Mouse (Mus musculus) brown adipose tissue, adult 24 weeks (tissue): ENCODE results near the gene Arhgap19. TPM values are rescaled to one million over a fixed set of nuclear protein-coding genes. Genes with fewer than 3 reads are reported as not detected.
A peak's percentile ranks its signal among the peaks of the same experiment; 100 is the strongest.

Experiments
- H3K27ac ChIP-seq: fragments of 200-500 bp; replicated peaks from 2 replicates; pipeline ENCODE4 v1.5.1; 2012; ENCODE audit warnings: low read depth, mild to moderate bottlenecking, low read length
- H3K4me1 ChIP-seq: fragments of 200-500 bp; 2 replicates; pipeline ENCODE4 v1.6.1; 2012; ENCODE audit warnings: low read length, mixed read lengths; ENCODE audit not compliant: control insufficient read depth, insufficient read depth, insufficient read length
- H3K4me3 ChIP-seq: fragments of 200-500 bp; 2 replicates; pipeline ENCODE4 v1.5.1; 2012; ENCODE audit warnings: low read depth, mild to moderate bottlenecking, low read length, moderate library complexity; ENCODE audit not compliant: insufficient read depth
- polyA plus RNA-seq: library from polyadenylated mRNA; stranded (reverse); fragments of >200 nt; gene quantifications from 2 replicates; pipeline ENCODE4 v1.2.4, GENCODE M21; 2012; ENCODE audit not compliant: missing spikeins, insufficient read depth, insufficient read length

Gene Arhgap19
- polyA plus RNA-seq, 1 experiment, result 2.5 TPM

DNA sequence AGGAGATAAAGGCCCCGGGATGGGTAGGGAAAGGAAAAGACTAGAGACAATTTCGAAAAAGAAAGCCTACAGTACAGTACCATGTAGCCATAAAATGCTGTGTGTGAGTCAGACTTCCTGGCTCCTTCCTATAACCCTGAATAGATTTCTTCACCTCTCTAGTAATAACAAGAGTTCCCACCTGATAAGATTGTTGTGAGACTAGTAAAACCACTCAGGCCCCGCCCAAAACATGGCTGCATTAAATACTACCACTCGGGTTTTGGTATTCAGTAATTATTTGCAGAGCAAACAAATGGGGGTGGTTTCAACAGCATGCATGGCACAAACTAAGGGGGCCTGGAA, 36.0 kb upstream of the Arhgap19 start:
- Histone ChIP-seq H3K4me1 (no peaks in the 10 kb centered on the region), H3K4me3 (no peak overlapping the region), H3K27ac (no peak overlapping the region)

DNA sequence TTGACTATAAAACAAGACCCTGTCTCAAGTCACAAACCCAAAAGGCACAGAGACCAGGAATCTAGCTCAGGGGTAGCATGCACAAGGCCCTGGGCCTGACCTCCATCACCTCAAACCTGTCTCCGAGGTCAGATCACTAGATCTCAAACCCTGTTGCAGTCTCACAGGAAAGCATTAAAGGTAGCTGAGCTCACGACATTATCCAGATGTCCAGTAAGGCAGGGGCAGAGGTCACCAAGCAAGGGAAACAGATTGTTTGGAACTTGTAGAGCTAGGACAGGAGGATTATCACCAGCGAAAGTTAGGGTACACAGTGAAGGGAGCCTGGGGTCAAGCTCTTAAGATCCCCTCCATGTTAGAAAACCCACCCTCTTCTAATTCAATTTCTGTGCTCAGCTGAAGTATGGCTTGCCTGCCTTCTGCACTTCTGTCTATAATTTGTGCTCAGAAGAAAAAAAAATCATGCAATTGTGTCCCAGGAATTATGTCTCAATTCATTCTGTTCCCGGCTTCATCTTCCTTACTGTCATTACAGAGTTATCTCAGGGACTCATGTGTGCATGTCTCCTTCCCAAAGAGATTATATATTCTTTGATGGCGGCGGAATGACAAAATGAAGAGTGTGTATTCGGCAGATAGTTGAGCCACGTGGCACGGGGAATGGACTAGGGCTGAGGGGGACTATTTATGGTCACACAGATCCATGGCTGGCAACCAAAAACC, 35.5 kb upstream of the Arhgap19 start:
- Histone ChIP-seq H3K27ac (no peak overlapping the region), H3K4me1 (no peaks in the 10 kb centered on the region), H3K4me3 (no peak overlapping the region)

DNA sequence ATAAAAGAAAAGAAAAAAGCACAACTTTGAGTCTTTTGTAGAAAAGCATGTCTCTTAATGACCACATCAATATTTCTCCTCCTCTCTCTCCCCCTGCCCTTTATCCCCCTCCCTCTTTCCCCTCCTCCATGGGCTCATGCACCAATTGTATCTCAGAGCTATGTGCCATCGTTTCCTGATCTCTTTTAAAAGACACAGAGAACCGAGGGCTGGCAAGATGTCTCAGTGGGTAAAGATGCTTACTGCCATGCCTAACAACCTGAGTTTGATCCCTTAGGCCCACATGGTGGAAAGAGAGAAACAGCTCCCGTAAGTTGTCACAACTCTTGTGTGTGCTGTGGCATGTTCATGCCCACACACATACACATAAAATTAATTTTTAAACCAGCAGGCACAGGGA, 34.9 kb upstream of the Arhgap19 start:
- H3K4me1 ChIP-seq, result peaks cover 3% of the 10 kb centered on the region; the same call in 1 of the 2 replicates
- no peak overlapping the region for H3K4me3 ChIP-seq
- H3K27ac ChIP-seq, result no peak overlapping the region

DNA sequence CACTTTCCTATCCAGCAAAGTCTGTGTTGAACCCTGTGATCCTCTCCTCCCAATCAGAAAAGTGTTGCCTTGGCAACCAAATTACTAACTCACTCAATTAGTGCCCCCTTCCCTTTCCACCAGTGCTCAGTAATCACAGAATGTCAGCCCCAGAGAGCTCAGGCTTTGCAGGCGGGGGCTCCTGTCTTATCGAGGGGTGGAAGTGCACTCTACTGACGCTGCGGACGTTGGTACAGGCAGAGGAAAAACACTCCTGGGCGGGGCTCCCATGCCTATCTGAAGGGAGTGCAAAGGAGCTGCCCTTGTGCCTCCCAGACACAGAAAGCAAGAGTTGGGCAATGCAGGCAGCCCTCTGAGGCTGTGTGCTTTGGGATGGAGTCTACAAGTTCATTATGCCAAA, 34.0 kb upstream of the Arhgap19 start:
- H3K4me3 ChIP-seq, result no peak overlapping the region
- peaks cover 9% of the 10 kb centered on the region for H3K4me1 ChIP-seq
- no peak overlapping the region for H3K27ac ChIP-seq

DNA sequence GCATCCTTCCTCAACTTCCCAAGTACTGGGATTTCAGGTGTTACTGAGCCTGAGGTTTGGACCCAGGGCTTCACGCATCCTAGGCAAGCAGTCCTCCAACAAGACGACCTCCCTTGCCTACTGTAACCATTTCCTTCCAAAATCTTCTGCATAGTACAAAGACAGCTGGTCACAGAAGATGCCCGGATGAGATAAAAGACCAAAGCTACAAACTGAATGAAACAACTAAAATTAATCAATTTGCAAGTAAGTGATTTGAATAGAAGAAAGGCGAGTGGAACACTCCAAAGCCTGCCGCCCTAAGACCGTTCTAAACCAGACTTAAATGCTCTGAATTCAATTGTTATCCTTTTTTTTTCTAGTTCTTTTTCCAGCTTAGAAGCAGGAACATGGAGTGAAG, 33.6 kb upstream of the Arhgap19 start:
- Histone ChIP-seq H3K4me3 (no peak overlapping the region), H3K27ac (no peak overlapping the region), H3K4me1 (peaks cover 9% of the 10 kb centered on the region)

DNA sequence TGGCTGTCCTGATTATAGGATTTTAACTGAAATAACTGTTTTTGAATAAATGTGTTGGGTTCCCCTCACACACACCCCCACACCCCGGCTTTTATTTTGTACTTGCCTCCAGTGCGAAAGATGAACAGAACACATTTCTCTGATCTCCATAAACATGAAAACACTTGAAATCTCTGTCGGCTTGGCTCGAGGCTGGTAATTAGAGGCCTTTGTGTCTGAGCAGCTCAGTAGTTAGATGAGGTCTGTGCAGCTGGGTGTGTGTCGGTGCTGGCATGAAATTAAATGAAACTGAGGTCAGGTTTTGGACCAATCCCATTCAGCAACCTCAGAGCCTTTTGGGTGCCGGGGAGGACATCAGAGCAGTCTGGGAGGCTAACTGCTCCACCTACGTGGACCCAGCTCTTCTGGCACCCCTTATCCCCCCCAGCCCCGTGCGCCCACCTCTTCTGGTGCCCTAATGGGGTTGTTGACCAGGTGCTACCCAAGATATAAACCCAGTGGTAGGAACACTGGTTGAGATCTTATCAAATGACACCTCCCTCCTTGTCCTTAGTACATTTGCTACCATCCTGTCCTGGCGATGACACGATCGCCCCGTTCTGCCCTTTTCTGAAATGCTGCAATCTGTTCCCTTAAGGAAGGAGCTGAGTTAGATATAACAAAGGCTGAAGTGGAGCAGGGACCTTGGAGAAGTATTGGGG, 30.8 kb upstream of the Arhgap19 start:
- H3K4me3 ChIP-seq, result no peak overlapping the region
- peaks cover 9% of the 10 kb centered on the region for H3K4me1 ChIP-seq
- no peak overlapping the region for H3K27ac ChIP-seq

DNA sequence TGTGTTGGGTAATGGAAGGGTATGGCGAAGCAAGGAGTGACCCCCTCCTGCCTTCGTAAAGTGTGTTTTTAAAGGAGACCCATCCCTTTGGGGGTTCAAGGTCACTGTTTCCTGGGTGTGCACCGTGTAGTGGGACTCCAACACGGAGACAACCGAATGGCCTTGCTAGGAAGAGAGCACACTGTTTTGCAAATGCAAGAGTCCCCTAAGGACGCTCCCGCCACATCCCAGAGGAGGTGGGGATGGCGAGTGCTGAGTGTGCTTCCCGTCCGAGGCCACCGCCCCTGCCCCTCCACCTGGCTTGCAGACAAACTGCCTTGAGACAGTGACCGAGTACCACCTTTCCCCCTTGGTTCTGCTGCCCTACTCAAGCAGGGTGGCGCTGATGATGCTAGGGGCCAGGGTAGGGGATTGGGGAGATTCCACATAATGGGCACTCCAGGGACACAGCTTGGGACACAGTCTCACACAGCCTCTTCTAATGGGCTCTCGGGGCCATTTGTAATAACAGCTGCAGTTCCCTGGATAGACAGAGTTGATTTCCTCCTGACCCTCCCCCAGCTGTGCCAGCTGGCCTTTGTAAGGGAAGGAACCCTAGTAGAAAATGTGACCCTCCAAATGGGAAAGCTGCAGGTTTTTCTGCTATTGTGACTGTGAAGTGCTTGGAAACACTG, 30.0 kb upstream of the Arhgap19 start:
- H3K4me3 ChIP-seq, result peak overlapping the region; percentile 67
- H3K4me1 ChIP-seq, result peaks cover 9% of the 10 kb centered on the region
- no peak overlapping the region for H3K27ac ChIP-seq

DNA sequence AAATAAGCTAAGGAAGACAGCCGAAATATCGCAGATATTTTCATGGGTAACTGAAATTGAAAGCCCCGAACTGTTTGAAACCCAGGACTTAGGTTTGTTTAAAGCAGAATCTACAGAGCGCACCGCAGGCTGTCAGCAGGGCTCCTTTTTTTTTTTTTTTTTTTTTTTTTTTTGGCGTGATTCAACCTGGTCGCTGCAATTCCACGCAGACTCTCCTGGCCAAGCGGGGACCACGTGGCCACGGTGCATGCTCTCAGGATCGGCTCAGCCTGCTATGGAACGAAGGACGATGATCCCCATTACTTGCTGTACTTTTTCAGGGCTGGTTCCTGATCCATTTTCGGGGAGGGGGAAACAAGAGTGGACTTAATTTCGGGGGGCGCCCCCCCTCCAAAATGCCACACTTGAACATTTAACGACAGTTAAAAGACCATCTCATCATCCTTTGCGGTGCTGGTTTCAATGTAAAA, 29.3 kb upstream of the Arhgap19 start:
- peak overlapping the region; percentile 67 for H3K4me3 ChIP-seq
- no peak overlapping the region for H3K27ac ChIP-seq
- peaks cover 9% of the 10 kb centered on the region for H3K4me1 ChIP-seq

DNA sequence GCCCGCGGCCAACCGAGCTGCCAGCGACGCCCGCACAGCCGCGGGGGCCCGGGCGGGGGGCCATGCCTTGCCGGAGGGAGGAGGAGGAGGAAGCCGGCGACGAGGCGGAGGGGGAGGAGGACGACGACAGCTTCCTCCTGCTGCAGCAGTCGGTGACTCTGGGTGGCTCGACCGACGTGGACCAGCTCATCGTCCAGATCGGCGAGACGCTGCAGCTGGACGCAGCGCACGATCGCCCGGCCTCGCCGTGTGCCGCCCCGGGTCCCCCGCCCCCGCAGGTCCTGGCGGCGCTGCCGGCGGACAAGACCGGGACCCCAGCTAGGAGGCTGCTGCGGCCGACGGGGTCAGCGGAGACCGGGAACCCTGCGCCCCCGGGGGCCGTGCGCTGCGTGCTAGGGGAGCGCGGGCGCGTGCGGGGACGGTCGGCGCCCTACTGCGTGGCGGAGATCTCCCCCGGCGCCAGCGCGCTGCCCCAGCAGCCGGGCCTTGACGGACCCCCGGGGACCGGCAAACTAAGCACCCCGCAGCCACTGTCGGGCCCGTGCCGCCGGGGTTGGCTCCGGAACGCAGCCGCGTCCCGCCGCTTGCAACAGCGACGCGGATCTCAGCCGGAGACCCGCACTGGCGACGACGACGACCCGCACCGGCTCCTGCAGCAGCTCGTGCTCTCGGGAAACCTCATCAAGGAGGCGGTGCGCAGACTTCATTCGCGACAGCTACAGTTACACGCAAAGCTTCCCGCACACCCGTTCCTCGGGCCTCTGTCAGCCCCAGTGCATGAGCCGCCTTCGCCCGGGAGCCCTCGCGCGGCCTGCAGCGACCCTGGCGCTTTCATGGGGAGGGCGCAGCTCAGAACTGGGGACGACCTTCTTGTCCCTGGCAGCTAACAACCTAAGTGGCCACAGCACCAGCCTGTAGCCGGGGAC, 28.5 kb upstream of the Arhgap19 start:
- peaks cover 9% of the 10 kb centered on the region for H3K4me1 ChIP-seq
- no peak overlapping the region for H3K27ac ChIP-seq

DNA sequence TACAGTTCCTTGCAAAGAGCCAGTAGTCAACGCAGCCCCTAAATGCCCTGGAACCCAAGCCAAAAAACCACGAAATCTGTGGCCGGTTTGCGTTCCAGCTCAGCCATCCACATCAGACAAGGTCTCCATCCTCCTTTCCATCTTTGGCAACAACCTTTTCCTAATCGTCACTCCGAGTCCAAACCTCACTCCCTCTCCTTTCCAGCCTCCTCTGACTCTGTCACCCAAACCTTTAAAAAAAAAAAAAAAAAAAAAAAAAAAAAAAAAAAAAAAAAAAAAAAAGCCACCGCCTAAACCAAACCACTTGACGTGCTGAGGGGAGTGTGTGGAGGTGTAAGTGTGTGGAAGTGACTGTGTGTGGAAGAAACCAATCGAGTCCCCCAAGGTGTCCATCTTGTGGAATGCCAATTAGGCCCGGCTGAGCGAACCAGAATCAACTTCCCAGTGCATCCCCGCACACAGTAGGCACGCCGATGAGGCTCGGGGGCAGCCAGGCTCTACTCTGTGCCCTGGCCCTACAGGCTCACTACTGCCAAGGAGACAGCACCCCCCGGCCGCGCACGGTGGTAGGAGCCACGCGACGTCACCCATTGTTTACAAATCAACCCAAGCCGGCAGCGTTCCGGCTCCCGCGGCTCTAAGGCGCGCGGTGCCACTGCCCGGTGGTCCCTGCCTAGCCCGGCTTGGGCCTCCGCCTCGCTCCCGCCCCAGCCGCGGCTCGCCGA, 27.7 kb upstream of the Arhgap19 start, which contains the start of gene Frat1:
Gene Frat1, plus strand, starts transcription at position 590 of the 725 bp plus-strand sequence.
- H3K4me1 ChIP-seq, result peaks cover 9% of the 10 kb centered on the region
- H3K4me3 ChIP-seq, result peak within 1 kb of the TSS; percentile 67
- H3K27ac ChIP-seq, result peak within 1 kb of the TSS; percentile 97

More for the DNA sequence above, 28.5 kb upstream of the Arhgap19 start:
- peak overlapping the region; percentile 67 for H3K4me3 ChIP-seq

DNA sequence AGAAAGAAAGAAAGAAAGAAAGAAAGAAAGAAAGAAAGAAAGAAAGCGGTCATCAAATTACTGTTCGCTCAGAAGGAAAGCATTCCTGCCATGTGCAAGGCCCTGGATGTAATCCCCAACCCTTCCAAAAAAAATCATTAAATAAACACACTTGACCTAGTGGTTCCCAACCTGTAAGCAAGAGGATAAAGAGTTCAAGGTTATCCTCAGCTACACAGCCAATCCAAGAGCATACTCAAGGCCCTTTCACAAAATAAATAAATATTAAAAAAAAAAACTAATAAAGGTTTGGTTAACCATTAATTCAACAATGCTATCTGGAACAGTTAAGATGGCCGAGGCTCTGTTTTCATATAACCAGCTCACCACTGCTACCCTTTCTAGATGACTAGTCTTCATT, 27.1 kb upstream of the Arhgap19 start:
- peaks cover 9% of the 10 kb centered on the region for H3K4me1 ChIP-seq
- peak overlapping the region; percentile 37; the same call in 1 of the 2 replicates for H3K4me3 ChIP-seq
- no peak overlapping the region for H3K27ac ChIP-seq

DNA sequence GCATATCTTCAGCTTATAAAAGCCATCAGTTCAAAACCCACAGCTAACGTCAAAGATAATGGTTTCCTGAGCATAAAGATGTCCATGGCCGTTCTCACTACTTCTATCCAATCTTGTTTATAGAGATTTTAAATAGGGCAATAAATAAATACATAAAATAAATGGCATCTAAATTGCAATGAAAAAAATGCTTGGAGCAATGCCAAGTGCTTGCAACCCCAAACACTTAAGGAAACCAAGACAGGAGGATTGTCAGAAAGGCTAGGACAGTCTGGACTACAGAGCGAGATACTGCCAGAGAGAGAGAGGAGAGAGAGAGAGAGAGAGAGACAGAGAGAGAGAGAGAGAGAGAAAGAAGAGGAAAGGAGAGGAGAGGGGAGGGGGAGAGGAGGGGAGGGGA, 24.7 kb upstream of the Arhgap19 start:
- no peak overlapping the region for H3K27ac ChIP-seq
- peaks cover 4% of the 10 kb centered on the region for H3K4me1 ChIP-seq
- H3K4me3 ChIP-seq, result no peak overlapping the region

DNA sequence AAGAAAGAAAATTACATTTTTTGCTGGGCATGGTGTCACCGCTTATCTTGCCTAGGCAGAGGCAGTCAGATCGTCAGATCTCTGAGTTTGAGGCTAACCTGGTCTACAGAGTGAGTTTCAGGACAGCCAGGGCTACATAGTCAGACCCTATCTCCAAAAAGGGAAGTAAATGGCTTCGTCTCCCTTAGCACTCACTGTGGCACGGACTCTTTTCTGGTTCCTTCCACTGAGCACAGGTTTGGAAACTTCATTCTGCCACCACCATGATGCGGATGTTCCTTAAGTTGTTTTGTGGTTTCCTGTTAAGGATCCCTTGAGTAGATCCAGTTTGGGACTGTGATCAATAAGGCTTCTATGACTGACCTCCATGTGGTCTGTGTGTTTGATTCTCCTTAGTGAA, 23.1 kb upstream of the Arhgap19 start:
- H3K27ac ChIP-seq, result no peak overlapping the region
- no peaks in the 10 kb centered on the region for H3K4me1 ChIP-seq
- H3K4me3 ChIP-seq, result no peak overlapping the region

DNA sequence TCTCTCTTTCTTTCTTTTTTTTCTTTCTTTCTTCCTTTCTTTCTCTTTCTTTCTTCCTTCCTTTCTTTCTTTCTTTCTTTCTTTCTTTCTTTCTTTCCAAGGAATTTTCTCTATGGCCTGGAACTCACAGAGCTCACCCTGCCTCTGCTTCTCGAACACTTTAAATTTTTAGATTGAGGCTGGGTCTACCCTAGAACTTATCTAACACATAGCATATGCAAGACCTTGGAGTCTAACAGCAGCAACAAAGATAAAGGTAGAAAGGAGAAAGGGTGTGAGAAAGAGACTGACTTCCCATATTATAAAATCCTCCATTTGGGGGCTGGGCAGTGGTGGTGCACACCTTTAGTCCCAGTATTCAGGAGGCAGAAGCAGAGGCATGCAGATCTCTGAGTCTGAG, 20.7 kb upstream of the Arhgap19 start:
- Histone ChIP-seq H3K4me3 (no peak overlapping the region), H3K4me1 (no peaks in the 10 kb centered on the region), H3K27ac (no peak overlapping the region)
